Mouse (Mus musculus): ENCODE measurements around the gene Cela2a. TPM values are rescaled to one million over a fixed set of nuclear protein-coding genes. Genes with fewer than 3 reads are reported as not detected.

Gene Cela2a
- total and polyA plus RNA-seq, 3 experiments, result 0.62 TPM; not detected in 2

GRCm38 (mm10) chr4:141818861-141819260 lies 7.1 kb downstream of the Cela2a start:
- Histone ChIP-seq H3K27me3 (ENCODE audit: control insufficient read depth, insufficient read depth, low read length) (no peaks in the 10 kb centered on the region), H3K4me1 (ENCODE audit: control insufficient read depth, insufficient read depth, low read length) (no peaks in the 10 kb centered on the region), H3K27ac (no peak overlapping the region), H3K36me3 (ENCODE audit: control insufficient read depth, insufficient read depth, low read length) (no peaks in the 10 kb centered on the region), H3K4me3 (no peak overlapping the region), H3K9ac (ENCODE audit: low read depth, low read length) (no peak overlapping the region), H3K79me2 (replicated peaks; ENCODE audit: control insufficient read depth, insufficient read depth, low read length) (no peaks in the 10 kb centered on the region)
- intact Hi-C loops (cut with DNase I), result no loop called here
- DNase-seq, result peak in 1 of 2 experiments; percentile 10
- TF ChIP-seq CTCF (IDR thresholded peaks at IDR 0.05) (no peak), EP300 (IDR thresholded peaks at IDR 0.05; ENCODE audit: insufficient read depth, low read depth, low read length) (no peak), POLR2A (IDR thresholded peaks at IDR 0.05; ENCODE audit: insufficient read depth, low read depth, low read length) (no peak)
- 83% methylated on average over 13 of the region's 13 CpGs for WGBS

- DNase-seq, result peak in 1 of 2 experiments; percentile 5
- intact Hi-C loops (cut with DNase I), result no loop called here
- no peaks in the 10 kb centered on the region for H3K27me3 ChIP-seq (ENCODE audit: control insufficient read depth, insufficient read depth, low read length)
- no peak overlapping the region for H3K27ac ChIP-seq
- no peaks in the 10 kb centered on the region for H3K79me2 ChIP-seq (replicated peaks; ENCODE audit: control insufficient read depth, insufficient read depth, low read length)
- TF ChIP-seq EP300 (IDR thresholded peaks at IDR 0.05; ENCODE audit: insufficient read depth, low read depth, low read length) (no peak), CTCF (IDR thresholded peaks at IDR 0.05) (no peak), POLR2A (IDR thresholded peaks at IDR 0.05; ENCODE audit: insufficient read depth, low read depth, low read length) (no peak)
- H3K4me3 ChIP-seq, result no peak overlapping the region
- H3K9ac ChIP-seq (ENCODE audit: low read depth, low read length), result no peak overlapping the region
- H3K36me3 ChIP-seq (ENCODE audit: control insufficient read depth, insufficient read depth, low read length), result no peaks in the 10 kb centered on the region
- WGBS, result 89% methylated on average over 10 of the region's 10 CpGs
- H3K4me1 ChIP-seq (ENCODE audit: control insufficient read depth, insufficient read depth, low read length), result no peaks in the 10 kb centered on the region
Observed at GRCm38 (mm10) chr4:141817706-141818105, 8.3 kb downstream of the Cela2a start.

- H3K79me2 ChIP-seq (replicated peaks; ENCODE audit: control insufficient read depth, insufficient read depth, low read length), result no peaks in the 10 kb centered on the region
- H3K4me1 ChIP-seq (ENCODE audit: control insufficient read depth, insufficient read depth, low read length), result no peaks in the 10 kb centered on the region
- no peaks in the 10 kb centered on the region for H3K27me3 ChIP-seq (ENCODE audit: control insufficient read depth, insufficient read depth, low read length)
- H3K9ac ChIP-seq (ENCODE audit: low read depth, low read length), result no peak overlapping the region
- H3K4me3 ChIP-seq, result no peak overlapping the region
- H3K36me3 ChIP-seq (ENCODE audit: control insufficient read depth, insufficient read depth, low read length), result no peaks in the 10 kb centered on the region
- no peak overlapping the region for H3K27ac ChIP-seq
- no peak for DNase-seq
- no peak for TF ChIP-seq CTCF (IDR thresholded peaks at IDR 0.05)
- no peak for TF ChIP-seq EP300 (IDR thresholded peaks at IDR 0.05; ENCODE audit: insufficient read depth, low read depth, low read length)
- TF ChIP-seq POLR2A (IDR thresholded peaks at IDR 0.05; ENCODE audit: insufficient read depth, low read depth, low read length), result no peak
- 73% methylated on average over 14 of the region's 14 CpGs for WGBS
- intact Hi-C loops (cut with DNase I), result no loop called here
Observed at GRCm38 (mm10) chr4:141816776-141817655, 8.9 kb downstream of the Cela2a start.

GRCm38 (mm10) chr4:141816267-141816666 lies 9.7 kb downstream of the Cela2a start:
- 80% methylated on average over 7 of the region's 7 CpGs for WGBS
- intact Hi-C loops (cut with DNase I), result no loop called here
- peak in 1 of 2 experiments; percentile 4 for DNase-seq
- no peak for TF ChIP-seq POLR2A (IDR thresholded peaks at IDR 0.05; ENCODE audit: insufficient read depth, low read depth, low read length)
- TF ChIP-seq CTCF (IDR thresholded peaks at IDR 0.05), result no peak
- TF ChIP-seq EP300 (IDR thresholded peaks at IDR 0.05; ENCODE audit: insufficient read depth, low read depth, low read length), result no peak
- H3K27me3 ChIP-seq (ENCODE audit: control insufficient read depth, insufficient read depth, low read length), result no peaks in the 10 kb centered on the region
- H3K79me2 ChIP-seq (replicated peaks; ENCODE audit: control insufficient read depth, insufficient read depth, low read length), result no peaks in the 10 kb centered on the region
- H3K36me3 ChIP-seq (ENCODE audit: control insufficient read depth, insufficient read depth, low read length), result no peaks in the 10 kb centered on the region
- H3K4me3 ChIP-seq, result no peak overlapping the region
- no peak overlapping the region for H3K9ac ChIP-seq (ENCODE audit: low read depth, low read length)
- no peaks in the 10 kb centered on the region for H3K4me1 ChIP-seq (ENCODE audit: control insufficient read depth, insufficient read depth, low read length)
- H3K27ac ChIP-seq, result no peak overlapping the region

DNA sequence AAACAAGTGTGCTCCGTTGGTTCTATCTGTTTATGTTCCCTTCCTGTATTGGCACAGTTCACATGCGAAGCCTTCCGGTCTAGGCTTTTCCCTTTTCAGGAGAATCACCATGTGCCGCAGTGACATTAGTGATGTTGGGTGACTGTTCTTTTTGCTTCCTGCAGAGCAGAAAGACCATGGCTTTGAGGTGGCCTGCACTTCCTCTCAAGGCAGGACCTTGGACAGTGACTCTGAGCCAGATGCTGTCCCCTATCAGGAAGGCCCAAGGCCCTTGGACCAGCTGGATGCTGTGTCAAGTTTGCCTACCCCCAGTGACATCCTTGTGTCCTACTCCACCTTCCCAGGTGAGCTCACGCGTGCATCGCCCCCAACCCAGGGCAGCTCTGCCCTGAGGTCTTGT lies 14.6 kb downstream of the Cela2a start:
- Histone ChIP-seq H3K27ac (no peak overlapping the region), H3K4me3 (no peak overlapping the region), H3K27me3 (ENCODE audit: control insufficient read depth, insufficient read depth, low read length) (no peaks in the 10 kb centered on the region), H3K4me1 (ENCODE audit: control insufficient read depth, insufficient read depth, low read length) (no peaks in the 10 kb centered on the region), H3K79me2 (replicated peaks; ENCODE audit: control insufficient read depth, insufficient read depth, low read length) (no peaks in the 10 kb centered on the region), H3K36me3 (ENCODE audit: control insufficient read depth, insufficient read depth, low read length) (no peaks in the 10 kb centered on the region), H3K9ac (ENCODE audit: low read depth, low read length) (no peak overlapping the region)
- intact Hi-C loops (cut with DNase I), result no loop called here
- TF ChIP-seq CTCF (IDR thresholded peaks at IDR 0.05) (no peak), POLR2A (IDR thresholded peaks at IDR 0.05; ENCODE audit: insufficient read depth, low read depth, low read length) (no peak), EP300 (IDR thresholded peaks at IDR 0.05; ENCODE audit: insufficient read depth, low read depth, low read length) (no peak)
- 96% methylated on average over 7 of the region's 7 CpGs for WGBS
- peak in 1 of 2 experiments; percentile 9 for DNase-seq

GRCm38 (mm10) chr4:141810975-141811374 lies 15.0 kb downstream of the Cela2a start:
- DNase-seq, result no peak
- no peak overlapping the region for H3K9ac ChIP-seq (ENCODE audit: low read depth, low read length)
- no peaks in the 10 kb centered on the region for H3K36me3 ChIP-seq (ENCODE audit: control insufficient read depth, insufficient read depth, low read length)
- no peak overlapping the region for H3K27ac ChIP-seq
- 95% methylated on average over 2 of the region's 2 CpGs for WGBS
- no peak for TF ChIP-seq POLR2A (IDR thresholded peaks at IDR 0.05; ENCODE audit: insufficient read depth, low read depth, low read length)
- TF ChIP-seq EP300 (IDR thresholded peaks at IDR 0.05; ENCODE audit: insufficient read depth, low read depth, low read length), result no peak
- no peak for TF ChIP-seq CTCF (IDR thresholded peaks at IDR 0.05)
- no peak overlapping the region for H3K4me3 ChIP-seq
- H3K4me1 ChIP-seq (ENCODE audit: control insufficient read depth, insufficient read depth, low read length), result no peaks in the 10 kb centered on the region
- H3K79me2 ChIP-seq (replicated peaks; ENCODE audit: control insufficient read depth, insufficient read depth, low read length), result no peaks in the 10 kb centered on the region
- intact Hi-C loops (cut with DNase I), result loop anchor here (1.0 kb wide), 1 partner anchor 42 kb away; no protein-coding TSS in a partner anchor
- H3K27me3 ChIP-seq (ENCODE audit: control insufficient read depth, insufficient read depth, low read length), result no peaks in the 10 kb centered on the region
